Mouse (Mus musculus): ENCODE results near the gene Dnase2b. TPM values are rescaled to one million over a fixed set of nuclear protein-coding genes. Genes with fewer than 3 reads are reported as not detected.

Gene Dnase2b
- total RNA-seq, 2 experiments from 2014 or later = 0.16 to 0.22 TPM

- peak; percentile 97 for ATAC-seq (ENCODE audit: poor library complexity, severe bottlenecking)
Observed at GRCm38 (mm10) chr3:146616533-146617283, 1.3 kb upstream of the Dnase2b start.

GRCm38 (mm10) chr3:146611821-146612220 is 3.6 kb downstream of the Dnase2b start:
- no peak for ATAC-seq (ENCODE audit: poor library complexity, severe bottlenecking)

- ATAC-seq (ENCODE audit: poor library complexity, severe bottlenecking) = no peak
Observed at GRCm38 (mm10) chr3:146611261-146611660, 4.1 kb downstream of the Dnase2b start.

- no peak for ATAC-seq (ENCODE audit: poor library complexity, severe bottlenecking)
Observed at GRCm38 (mm10) chr3:146610322-146610721, 5.1 kb downstream of the Dnase2b start.

DNA sequence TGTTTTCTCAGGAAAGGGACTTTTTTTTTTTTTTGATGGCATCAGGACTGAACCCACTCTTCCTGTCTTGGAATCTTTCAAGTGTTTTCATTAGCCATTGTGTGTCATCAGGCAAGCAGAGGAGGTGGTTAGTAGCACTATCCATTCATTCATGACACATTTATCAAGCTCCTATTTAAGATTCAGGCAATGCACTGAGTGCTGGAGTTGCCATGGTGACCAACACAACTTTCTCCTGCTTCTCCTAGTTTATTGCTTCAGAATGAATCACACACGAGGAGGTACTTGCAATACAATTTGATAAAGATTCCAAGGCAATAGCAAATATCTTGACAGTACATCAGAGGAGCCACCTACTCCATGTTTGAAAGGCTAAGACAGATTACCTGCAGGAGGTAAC is 8.0 kb downstream of the Dnase2b start:
- ATAC-seq (ENCODE audit: poor library complexity, severe bottlenecking) = peak; percentile 13; the same call in 1 of the 2 replicates

- ATAC-seq (ENCODE audit: poor library complexity, severe bottlenecking) = no peak
Observed at GRCm38 (mm10) chr3:146604647-146605046, 10.7 kb downstream of the Dnase2b start.

DNA sequence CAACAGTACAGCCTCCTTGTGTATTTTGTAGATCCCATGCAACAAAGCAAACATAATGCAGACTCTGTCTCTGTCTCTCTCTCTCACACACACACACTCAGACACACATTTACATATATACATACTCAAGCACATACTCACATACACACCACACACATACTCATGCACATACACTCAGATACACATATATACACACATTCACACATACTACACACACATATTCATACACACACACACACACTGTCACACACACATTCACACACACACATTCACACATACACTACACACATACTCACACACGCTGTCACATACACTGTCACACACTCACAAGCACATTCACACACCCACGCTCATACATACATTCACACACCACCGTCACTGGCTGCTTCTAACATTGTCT is 12.9 kb downstream of the Dnase2b start:
- no peak for ATAC-seq (ENCODE audit: poor library complexity, severe bottlenecking)

- no peak for ATAC-seq (ENCODE audit: poor library complexity, severe bottlenecking)
Observed at GRCm38 (mm10) chr3:146601205-146601604, 14.2 kb downstream of the Dnase2b start.

GRCm38 (mm10) chr3:146599198-146599900 is 16.0 kb downstream of the Dnase2b start:
- no peak for ATAC-seq (ENCODE audit: poor library complexity, severe bottlenecking)

GRCm38 (mm10) chr3:146598411-146598810 is 17.0 kb downstream of the Dnase2b start:
- ATAC-seq (ENCODE audit: poor library complexity, severe bottlenecking) = no peak

- ATAC-seq (ENCODE audit: poor library complexity, severe bottlenecking) = no peak
Observed at GRCm38 (mm10) chr3:146596864-146597263, 18.5 kb downstream of the Dnase2b start.

- no peak for ATAC-seq (ENCODE audit: poor library complexity, severe bottlenecking)
Observed at GRCm38 (mm10) chr3:146596387-146596786, 19.0 kb downstream of the Dnase2b start.

DNA sequence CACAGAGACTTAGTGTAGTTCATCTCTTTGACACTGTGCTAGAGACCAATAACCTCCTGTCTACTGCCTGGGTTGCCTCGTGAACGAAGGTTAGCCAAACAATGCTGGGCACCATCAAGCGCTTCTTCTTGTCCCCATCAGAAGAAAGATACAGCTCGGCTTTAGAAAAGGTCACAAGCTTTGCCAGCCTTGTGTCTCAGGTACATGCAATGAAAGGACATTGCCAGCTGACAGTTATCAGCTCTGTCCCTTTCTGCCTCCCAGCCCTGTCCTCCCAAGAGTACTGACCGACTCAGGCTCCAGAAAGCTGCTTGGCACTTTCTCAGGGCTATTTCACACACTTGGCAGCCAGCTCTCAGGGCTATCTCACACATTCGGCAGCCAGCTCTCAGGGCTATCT is 20.0 kb downstream of the Dnase2b start:
- ATAC-seq (ENCODE audit: poor library complexity, severe bottlenecking) = no peak

DNA sequence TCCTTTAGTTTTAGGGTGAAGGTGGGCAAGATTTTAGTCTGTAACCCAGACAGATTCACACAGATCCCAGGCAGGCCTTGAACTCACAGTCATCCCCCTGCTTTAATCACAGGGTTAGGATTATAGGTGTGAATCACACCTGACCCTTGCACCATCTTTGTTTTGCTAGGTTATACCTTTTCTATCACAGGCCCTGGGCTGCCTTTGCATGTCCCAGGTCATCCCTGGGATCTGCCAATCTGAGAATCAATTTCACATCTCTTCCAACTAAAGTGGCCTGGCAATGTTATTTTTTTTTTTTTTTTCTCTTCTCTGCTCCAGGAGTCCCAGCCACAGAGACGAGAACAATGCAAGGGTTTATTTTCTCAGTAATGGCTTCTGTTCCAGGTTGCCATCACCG is 23.8 kb downstream of the Dnase2b start:
- no peak for ATAC-seq (ENCODE audit: poor library complexity, severe bottlenecking)

DNA sequence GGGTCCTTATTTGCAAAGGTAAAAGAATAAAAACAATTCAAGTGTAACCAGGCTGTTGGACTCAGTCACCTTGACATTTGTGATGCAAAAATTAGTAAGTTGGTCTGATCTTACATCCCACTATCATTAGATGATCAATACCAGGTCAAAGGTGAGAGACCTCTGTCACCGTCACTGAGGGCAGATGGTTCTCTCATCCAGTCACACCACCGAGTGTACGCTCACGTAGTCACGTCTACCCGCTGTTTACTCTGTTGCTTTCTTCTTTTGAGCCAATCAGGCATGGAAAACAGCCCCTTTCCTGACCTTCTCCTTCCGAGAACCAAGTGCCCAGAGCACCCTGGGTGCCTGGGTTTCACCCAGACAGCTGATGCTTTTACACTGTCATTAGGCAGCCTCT is 24.2 kb downstream of the Dnase2b start:
- no peak for ATAC-seq (ENCODE audit: poor library complexity, severe bottlenecking)

DNA sequence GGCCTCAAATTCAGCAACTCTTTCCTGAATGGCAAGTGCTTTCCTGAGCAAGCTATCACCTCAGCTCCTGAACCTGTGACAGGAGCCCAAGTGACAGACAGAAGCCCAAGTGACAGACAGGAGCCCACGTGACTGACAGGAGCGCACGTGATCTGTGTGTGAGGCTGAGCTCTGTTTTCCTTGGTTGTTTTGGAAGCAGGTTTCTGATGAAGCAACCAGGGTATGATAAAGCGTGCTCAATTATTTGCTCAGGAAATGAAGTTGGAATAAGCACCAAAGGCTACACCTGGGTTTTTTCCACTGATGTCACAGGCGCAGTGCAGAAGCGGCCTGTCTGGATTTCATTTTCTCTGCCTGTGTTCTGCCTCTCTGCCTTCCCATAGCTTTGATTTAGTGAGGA is 25.9 kb downstream of the Dnase2b start:
- ATAC-seq (ENCODE audit: poor library complexity, severe bottlenecking) = no peak

- no peak for ATAC-seq (ENCODE audit: poor library complexity, severe bottlenecking)
Observed at GRCm38 (mm10) chr3:146586616-146587015, 28.8 kb downstream of the Dnase2b start.

DNA sequence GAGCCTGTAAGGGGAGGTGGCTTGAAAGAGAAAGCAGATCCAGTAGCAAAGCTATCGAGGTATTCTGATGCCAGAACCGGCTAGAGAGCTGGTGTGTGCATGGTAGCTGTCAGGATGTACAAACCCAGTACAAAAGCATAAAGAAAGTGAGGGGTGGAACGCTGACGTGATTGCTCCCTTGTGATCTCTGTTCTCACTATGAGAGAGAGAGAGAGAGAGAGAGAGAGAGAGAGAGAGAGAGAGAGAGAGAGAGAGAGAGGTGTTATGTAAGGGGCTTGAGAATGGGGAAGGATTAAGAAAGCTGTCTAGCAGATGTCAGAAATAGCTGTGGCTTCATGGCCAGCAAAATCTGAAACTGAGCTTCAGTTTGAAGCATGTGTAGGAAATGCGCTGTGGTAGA is 31.5 kb downstream of the Dnase2b start:
- peak; percentile 70 for ATAC-seq (ENCODE audit: poor library complexity, severe bottlenecking)

GRCm38 (mm10) chr3:146583478-146583877 is 31.9 kb downstream of the Dnase2b start:
- ATAC-seq (ENCODE audit: poor library complexity, severe bottlenecking) = peak; percentile 59

- ATAC-seq (ENCODE audit: poor library complexity, severe bottlenecking) = no peak
Observed at GRCm38 (mm10) chr3:146580039-146580729, 35.2 kb downstream of the Dnase2b start.

GRCm38 (mm10) chr3:146577591-146577990 is 37.8 kb downstream of the Dnase2b start:
- no peak for ATAC-seq (ENCODE audit: poor library complexity, severe bottlenecking)

GRCm38 (mm10) chr3:146571341-146571740 is 44.1 kb downstream of the Dnase2b start:
- ATAC-seq (ENCODE audit: poor library complexity, severe bottlenecking) = peak; percentile 27; the same call in 1 of the 2 replicates

Measured in megakaryocyte, adult 5-6 weeks (primary cell).